Mouse (Mus musculus) layer of hippocampus, postnatal 25 days (tissue): ENCODE data around the gene Tlr13. TPM values are rescaled to one million over a fixed set of nuclear protein-coding genes. Genes with fewer than 3 reads are reported as not detected.

Experiments used
- DNase-seq, 2 experiments: peaks; one replicate each; pipeline ENCODE4 v3.0.0; 2022; ENCODE audit warnings: mixed read lengths in 2 of 2, low spot score in 1 of 2; ENCODE audit errors: extremely low spot score in 1 of 2
- total RNA-seq, 2 experiments: library from RNA; stranded (reverse); gene quantifications; 2 replicates each; pipeline ENCODE4 v1.2.3; 2021

Tlr13 gene
- total RNA-seq: 1 to 10 TPM; 1.7 TPM

DNA sequence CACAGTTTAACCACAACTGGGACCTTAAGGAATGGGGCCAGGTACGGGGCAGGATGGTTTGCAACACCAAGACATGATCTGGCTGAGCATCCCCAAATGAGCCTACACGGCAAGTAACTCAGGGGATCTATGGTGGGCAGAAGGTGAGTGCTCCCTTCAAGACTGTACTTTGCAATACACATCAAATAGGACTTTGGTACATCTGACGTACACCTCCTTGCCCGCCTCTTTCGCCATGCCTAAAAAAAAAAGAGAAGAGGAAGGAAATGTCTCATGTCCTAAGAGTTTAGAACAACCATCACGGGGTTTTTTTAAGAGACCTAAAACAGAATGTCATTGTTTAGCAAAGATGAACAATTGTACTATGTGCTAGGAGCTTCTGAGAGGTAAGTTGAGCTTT lies at the start of gene Tlr13:
Tlr13 (plus strand) TSS at position 269 of the 400 bp plus-strand sequence.
- DNase-seq: no peak

DNA sequence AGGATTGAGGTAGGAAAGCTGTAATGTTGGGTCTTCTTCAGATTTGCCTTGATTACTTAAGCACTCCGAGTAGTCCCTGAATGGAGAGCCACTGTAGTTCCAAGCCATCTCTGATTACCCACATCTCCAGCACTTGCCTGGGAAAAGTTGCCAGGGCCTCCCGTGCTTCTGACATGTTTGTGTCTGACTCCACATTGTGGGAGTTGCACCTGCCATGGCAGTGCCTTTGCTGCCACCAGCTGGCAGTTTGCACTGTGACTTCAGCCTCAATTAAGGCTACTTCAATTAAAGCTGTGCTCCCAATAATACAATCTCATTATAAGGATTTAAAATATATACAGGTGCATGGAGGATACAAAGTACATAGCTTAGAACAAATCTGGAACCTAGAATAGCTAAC lies 37.5 kb upstream of the Tlr13 start:
- DNase-seq: peak in 1 of 2 experiments; percentile 8

DNA sequence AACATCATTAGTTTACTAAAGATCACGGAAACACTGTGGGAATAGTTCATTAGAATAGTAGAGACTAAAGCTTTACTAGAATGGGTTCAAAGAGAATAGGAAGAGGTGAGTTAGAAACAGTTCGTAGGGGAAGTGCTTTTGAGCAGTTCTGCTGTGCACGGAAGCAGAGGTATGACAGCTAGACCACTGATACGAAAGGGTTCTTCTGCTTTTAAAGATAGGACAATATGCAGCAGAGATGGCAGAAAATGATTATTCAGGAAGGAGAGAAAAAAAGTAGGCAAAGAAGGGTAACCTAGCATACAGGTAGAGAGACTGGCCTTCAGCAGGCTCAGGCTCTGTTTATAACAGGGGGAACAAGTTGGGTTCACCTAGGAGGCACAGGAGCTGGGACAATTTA lies 29.1 kb upstream of the Tlr13 start:
- no peak for DNase-seq

DNA sequence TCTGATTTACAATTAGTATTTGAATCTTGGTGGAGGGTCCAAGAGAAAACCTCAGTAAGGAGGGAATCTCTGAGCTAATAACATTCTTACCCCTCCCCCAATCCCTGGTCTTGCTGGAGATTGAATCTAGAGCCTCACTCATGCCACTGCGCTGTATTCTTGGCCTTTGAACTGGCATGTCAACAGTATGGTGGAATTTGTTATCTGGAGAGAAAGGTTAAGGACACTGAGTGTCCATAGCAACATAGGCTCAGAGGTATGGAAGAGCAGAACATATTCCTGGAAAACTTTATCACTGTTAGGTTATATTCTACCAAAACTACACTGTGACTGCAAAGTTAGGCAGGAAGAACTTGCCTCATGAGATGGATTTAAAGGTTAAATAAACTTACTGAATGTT lies 28.3 kb upstream of the Tlr13 start:
- DNase-seq: no peak

DNA sequence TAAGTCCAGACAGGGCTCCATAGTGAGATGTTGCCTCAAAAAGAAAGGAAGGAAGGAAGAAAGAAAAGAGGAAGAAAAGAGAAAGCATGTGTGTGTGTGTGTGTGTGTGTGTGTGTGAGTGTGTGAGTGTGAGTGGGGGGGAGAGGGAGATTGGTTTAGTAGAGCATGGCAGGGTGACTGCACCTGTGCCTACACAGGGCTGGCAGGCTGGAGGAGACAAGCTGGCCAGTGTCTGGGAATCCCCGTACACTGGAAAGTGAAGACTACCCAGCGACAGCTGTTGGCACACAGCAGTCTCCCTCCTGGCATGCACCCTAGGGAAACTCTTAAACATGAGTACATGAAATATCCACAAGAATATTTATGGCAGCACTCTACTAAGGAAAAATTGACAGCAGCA lies 20.2 kb upstream of the Tlr13 start:
- no peak for DNase-seq

DNA sequence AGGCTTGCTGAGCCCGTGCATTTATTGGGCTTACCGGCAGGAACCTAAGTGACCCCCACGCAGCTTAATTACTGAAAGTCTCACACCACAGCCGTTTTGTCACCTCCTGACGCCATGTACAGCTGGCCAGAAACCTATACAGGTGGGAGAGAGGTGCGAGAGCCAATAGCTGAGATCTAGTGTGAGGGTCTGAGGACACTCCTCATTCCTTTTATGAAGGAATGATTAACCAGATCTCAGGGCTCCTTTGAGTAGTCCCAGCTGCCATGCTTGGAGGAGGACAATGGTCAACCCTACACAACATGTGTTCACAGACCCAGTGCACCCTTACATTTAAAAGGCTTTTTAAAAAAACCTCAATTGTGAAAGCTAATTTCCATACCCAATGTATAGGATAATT lies 14.7 kb upstream of the Tlr13 start:
- no peak for DNase-seq

DNA sequence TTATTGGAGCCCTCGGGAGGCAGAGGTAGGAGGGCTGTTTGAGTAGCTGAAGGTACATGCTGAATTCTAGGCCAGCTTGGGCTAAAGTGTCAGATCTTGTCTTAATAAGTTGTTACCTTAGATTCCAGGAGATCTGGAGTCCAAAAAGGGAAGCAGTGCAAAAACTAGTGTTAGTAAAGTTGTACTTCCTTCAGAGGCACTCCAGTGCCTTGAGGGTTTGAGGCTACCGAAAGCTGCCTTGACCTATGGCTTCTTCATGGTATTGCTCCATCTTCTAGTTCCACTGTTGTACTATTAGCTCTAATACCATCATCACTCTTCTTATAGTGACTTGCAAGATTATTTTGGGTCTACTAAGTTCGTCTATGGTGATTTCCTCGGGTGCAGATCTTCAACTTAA lies 13.1 kb upstream of the Tlr13 start:
- DNase-seq: no peak

DNA sequence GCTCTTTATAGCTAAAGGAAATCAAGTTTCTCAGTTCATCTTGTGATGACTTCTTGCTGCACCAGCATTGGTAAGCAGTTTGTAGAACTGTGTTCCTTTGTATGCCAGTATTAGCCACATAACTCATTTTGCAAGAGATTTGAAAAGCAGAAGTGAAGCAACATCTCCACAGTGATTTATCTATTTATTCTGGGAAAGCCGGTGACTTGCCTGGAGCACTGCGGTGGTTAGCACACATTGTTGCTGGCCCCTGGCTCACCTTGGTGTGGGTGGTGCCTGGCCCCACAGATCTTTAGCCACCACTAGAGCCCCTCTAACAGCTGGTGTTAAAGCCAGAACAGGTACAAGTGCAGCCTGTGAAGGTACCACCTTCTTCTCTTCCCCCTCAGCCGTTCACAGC lies 8.1 kb upstream of the Tlr13 start:
- DNase-seq: no peak

DNA sequence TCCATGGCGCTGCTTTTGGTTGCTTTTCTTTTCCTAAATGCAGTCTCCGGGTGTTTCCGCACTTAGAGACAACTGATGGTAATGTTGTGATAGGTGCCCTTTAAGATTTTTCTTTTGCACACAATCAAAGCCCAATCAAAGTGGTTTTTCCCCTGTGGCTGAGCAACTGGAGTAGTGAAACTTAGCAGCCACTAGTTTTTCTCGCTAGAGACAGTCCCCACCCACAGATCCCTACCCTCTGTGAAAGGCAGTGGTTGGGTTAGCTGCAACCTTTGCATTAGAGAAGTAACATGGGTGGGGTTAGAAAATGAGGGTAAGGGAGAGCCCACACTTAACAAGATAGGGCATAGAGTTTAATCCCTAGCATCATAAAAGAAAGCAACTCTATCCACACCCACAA lies 7.5 kb upstream of the Tlr13 start:
- DNase-seq: no peak

DNA sequence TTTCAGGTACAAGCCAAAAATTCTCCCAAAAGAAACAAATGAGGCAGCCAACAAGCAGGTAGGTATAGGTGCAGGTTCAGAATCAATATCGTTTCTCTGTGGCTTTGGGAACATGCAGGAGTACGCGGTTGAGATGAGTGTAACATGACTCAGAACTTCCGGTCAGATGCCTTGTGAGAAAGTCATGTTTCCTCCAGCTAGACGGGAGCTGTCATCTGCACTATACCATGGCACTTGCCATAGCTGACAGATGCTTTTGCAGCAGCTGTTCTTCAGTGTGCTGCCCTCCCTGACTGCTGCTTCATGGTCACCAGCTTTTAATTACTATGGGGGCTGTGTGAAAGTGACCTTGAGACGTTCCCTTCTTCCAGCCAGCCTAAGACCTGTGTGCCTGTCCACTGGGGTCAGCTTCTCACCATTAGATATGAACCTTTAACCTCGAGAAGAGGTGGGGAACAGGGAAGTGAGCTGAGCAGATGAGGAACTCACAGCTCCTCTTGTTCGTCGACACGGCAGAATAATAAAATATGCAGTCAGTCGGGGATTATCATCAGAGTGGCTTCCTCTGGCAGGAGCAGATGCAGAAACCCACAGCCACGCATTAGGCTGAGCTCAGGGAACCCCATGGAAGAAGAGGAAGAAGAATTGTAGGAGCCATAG lies 7.0 kb upstream of the Tlr13 start:
- no peak for DNase-seq

DNA sequence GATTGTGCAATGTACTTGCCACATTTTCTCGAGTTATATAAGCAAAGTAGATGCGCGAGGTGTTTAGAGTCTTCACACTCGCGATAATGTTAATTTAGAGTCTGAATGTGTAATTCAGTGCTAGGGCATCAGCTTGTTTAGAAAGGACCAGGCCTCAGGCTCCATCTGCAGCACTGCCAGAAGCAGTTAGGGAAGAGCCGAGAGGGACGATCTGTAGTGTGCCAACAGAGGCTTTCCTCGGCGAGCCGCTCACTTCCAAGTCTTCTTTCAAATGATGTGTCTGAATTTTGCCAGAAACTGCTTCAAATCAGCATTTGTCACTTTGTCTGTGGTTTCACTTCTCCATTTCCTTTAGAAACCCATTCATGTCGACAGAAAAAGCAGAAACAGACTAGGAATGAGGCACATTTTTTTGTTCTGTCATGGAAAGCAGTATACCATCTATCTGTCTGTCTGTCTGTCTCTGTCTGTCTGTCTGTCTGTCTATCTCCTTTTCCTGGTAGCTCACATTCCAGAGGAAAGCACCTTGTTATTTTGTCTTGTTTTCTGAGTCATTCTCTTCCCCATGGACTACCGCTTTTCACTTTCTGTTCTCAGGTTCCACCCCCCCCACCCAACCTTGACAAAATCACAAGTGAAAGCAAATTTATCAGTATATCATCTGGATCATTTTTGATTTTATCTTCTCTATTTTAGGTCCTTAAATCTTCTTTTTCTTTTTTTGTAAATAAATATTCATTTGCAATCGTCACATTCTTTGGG lies 3.5 kb upstream of the Tlr13 start:
- DNase-seq: no peak

DNA sequence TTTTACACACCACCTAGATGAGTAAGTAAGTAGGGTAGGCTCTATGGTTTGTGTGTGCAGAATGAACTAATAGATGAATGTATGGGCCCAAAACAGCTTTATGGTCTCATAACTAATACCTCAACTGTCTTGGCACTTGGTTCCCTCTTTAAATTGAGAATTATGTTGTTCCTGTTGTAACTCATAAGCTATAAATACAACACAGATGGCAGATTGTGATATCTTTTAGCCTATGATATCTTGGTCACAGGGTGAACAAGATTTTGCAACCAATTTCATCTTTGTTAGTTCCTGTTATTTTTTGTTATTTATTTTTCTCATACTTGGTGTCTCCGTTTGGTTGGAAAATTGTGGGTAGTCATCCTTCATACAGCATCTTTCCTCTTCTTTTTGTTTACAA lies 5.2 kb downstream of the Tlr13 start:
- no peak for DNase-seq

DNA sequence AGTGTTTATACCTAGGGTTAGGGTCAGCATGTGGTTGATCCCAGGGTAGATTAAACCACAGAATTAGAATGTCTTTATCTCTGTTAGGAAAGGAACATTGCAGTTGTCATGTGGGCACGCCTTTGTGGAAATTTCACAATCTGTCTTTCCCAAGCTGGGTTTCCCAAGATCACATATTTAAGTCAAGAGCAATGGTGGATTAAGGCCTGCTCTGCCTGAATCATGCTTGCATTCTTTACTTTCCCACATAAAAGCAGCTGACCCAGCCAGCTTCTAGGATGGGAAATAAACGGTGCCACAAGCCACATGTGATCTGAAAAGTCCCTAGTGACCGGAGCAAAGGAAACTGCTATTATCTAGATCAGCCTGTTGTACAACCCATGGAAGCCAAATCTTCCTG lies 6.5 kb downstream of the Tlr13 start:
- no peak for DNase-seq

DNA sequence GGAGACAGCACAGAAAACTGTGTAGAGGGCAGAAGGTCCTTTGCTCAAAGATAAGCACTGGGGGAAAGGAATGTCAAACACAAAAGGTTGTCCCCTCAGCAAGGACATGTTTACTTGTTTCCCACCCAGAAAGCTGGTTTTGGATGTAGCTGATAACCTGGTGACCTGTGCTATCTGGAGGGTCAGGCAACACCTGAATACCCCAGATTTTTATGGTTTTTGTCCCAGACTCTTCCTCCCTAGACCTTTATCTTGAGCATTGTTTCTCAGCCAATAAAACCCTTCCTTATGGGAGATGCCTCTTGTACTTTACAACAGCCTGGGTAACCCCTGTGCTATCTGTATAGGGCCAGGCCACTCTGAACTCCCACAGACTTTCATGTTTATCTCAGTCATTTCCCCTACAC lies 11.2 kb downstream of the Tlr13 start:
- no peak for DNase-seq

DNA sequence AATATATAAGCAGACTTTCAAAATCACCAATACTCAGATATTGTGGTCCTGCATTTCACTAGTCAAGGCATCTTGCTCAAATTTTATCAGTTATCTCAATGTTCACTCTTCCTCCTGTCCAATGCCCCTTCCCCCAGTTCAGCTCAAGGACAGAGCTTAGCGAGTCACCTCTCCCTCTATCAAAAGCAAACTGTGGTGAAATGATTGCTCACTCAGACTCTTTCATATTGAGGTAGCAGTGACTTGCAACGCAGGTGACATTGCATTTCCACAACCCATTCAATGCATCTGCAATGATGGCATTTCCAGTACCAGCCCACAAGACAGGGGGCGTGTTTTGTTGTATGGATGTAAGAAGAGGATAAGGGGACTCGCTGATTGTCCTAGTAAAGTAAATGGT lies 12.9 kb downstream of the Tlr13 start:
- DNase-seq: no peak

DNA sequence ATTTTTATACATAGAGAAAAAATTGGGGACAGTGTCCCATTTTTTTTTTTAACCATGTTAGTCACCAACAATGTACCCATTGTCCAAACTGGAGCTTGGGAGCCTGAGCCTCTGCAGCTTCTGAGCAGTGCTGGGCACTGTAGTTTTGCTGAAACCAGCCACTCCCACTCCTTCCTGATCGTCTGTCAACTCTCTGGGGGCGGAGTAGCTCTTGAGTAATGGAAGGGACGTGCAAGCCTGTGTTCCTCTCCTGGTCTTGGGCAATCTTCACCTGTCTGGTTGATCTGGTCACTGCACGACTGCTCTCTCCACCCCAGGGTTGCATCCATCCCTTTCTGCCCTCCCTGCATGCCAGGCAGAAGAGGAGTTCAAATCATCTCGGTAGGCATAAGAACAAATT lies 21.0 kb downstream of the Tlr13 start:
- DNase-seq: no peak

DNA sequence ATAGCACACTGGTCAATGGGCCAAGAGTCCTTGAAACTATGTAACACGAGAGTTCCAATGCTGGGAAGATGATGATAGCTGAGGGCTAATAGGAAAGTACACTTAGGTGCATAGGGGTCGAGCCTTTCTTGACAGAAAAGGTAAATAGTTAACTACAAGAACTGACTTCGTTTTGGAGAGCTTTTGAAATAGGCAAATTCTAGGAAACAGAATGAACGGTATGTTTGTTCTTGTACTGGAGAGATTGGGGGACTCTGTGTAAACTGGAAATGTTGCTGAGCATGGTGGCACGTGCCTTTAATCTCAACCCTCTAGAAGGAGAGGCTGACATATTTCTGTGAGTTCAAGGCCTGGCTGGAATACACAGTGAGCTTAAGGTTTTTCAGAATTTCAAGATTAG lies 21.6 kb downstream of the Tlr13 start:
- no peak for DNase-seq

DNA sequence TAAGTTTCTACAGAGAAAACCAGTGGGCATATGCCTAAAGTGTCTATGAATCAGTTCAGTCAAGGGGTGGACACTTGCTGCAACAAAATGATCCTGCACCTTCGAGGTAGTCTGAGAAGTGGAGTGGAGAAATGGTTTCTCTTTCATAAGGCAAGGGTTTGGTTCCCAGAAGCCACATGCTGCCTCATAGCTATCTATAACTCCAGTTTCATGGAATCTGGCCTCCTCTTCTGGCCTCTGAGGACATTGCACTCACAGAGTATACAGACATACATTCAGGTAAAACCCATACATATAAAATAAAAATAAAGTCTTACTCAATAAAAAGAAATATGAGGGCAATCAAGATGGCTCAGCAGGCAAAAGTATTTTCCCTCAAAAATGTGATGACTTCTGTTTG lies 22.1 kb downstream of the Tlr13 start:
- DNase-seq: no peak

DNA sequence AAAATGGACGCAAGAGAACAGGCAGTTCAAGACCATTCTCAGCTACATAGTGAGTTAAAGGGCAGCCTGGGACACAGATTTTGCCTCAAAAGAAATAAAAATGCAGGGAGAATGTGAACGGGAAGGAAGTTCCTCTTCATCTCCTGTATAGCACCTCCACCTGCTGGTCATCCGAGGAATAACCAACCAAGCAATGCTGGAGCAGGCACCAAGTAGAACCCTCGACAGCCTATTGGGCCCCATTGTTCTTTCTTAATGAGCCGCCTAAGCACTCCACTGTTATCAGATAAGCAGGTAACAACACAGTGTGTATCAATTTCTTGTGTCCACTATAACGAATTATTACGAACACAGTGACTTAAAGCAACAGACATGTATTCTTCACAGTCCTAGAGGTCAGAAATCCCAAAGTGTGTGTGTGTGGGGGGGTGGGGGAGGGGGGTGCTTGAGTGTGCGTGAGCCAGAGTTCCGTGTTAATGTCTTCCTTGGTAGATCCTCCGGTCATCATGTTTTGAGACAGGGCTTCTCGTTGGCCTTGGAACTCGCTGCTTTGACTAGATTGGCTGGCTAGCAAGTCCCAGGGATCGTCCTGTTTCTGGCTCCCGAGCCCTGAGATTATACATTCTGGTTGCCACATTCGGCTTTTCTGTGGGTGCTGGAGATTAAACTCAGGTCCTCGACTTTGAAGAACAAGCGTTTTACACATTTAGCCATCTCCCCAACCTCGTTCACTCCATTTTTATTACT lies 28.3 kb downstream of the Tlr13 start:
- DNase-seq: peak; percentile 33 to 73

DNA sequence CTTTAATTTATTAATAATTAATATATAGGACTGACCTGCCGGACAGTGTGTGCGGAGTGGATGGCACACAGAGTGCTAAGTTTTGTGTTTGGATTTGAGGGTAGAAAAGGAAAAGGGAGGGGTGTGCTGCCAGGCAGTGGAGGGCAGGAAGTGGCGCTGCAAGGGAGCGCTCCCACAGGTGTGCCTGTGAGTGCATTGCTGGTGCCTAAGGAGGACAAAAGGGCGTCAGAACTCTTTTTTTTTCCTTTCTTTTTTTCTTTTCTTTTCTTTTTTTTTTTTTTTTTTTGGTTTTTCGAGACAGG lies 28.8 kb downstream of the Tlr13 start:
- DNase-seq: no peak

DNA sequence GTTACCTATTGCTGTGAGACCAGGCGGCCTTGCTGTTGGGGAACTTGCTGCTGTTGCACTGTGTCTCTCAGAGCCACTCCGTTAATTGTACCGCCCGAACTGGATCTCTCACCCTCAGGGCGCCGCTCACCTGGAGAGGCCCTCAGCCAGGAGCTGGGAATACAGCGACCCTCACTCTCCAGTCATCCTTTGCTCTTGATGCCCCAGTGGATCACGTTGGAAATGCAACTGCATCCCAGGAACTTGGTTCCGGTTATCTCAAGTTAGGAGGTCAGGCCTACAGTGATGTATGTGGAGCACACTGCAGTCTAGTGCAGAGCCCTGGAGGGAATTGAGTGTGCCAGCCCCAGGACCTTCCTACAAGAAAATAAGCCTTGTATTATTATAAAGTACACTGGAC lies 33.3 kb downstream of the Tlr13 start:
- no peak for DNase-seq

DNA sequence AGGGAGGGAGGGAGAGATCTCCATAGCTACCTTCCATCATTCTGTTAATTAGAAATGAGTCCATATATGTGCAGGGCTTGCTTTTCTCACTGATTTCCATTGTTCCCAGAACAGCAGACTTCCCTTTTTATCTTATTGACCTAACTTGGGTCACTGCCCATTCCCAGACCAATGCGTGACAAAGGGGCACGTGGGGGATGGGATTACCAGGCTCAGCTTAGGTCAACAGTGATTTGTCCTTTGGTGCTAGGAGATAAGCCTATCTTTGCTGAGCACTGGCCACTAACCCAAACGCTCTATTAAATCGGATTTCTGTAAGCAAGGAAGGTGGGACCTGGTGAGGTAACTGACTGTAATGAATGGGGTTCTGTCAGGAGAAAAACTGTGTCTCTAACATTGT lies 41.3 kb downstream of the Tlr13 start:
- DNase-seq: no peak
